Mouse (Mus musculus) CD4-positive helper T cell, adult 2 months (primary cell): ENCODE data around the gene Atg4c.
A peak's percentile ranks its signal among the peaks of the same experiment; 100 is the strongest.

Experiments used
- DNase-seq: peaks from one replicate; pipeline ENCODE4 v3.0.0-alpha.2; 2012; ENCODE audit warnings: low read depth, missing footprints, low spot score

The Atg4c gene

DNA sequence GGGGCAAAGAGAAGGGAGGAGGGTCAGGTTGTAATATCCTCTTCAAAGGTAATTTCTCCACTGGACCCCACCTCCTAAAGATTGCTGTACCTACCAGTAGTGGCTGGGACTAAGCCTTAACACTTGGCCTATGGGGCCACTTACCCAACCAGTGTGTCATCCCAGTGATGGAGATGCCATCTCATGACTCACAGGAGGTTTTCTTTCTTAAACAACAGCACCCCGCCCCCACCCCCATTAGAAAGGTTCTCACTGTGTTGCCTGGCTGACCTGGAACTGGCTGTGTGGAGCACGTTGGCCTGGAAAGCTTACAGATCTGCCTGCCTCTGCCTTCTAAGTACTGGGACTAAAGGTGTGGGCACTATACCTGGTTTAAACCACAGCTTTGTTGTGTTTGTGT is 69.5 kb downstream of the Atg4c start:
- DNase-seq, result no peak

DNA sequence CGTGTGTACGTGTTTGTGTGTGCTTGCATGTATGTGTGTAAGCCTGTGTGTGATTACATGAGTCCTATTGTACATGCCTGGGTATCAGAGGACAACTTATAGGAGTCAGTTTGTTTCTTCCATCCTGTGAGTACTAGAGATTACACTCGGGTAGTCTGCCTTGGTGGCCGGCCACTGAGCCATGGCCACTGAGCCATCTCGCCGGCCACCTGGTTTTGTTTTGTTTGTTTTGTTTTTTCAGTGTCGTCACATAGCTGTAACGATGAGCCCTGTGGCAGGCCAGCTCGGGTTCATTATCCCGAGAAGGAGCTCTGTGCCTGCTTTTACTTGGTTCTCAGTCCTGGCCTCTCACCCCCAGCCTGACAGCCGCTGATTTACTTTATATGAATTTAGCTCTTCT is 69.9 kb downstream of the Atg4c start:
- DNase-seq, result no peak

DNA sequence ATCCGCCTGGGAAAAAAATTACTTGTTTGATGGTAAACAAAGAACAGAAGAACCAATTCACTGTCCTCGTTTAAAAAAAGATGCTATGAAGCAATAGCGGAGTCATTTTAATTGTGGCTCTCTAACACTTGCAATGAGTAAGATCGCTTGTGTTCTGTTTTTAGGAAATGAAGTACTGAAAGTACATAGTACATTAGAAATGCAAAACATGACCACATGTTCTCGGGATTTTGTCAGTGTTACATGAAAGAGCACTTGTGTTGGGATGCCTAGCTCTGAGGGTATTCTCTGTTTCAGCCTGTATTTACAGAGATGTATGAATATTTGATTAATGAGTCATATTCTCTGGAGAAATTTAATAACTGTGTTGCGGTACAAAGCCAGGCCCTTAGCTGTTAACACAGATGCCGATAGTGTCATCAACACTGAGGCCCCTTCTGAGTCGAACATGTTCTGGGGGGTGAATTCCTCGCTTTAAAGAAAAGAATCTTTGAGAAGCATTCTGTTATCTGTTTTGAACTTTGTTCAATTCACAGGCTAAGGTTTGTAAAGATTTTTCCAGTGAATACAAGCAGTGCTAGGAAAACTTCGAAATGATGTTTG is 73.2 kb downstream of the Atg4c start:
- DNase-seq, result no peak

DNA sequence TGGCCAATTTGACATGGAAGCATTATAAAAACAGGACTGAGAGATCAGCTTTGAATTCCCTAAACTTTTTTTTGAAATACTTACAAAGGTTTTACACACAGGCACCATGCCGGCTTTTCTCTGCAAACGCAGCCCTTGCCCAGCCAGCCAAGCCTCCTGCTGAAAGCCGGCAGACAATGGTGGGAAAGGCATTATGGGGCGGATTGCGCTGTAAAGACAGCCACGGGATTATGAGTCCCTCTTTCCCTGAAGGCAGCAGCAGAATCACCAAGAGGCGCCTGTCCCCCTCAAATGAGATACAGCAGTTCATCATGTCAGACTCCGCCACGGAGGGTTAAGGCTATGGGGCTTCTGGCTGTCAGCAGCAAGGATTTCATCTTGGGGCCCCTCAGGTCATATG is 79.1 kb downstream of the Atg4c start:
- DNase-seq, result no peak

DNA sequence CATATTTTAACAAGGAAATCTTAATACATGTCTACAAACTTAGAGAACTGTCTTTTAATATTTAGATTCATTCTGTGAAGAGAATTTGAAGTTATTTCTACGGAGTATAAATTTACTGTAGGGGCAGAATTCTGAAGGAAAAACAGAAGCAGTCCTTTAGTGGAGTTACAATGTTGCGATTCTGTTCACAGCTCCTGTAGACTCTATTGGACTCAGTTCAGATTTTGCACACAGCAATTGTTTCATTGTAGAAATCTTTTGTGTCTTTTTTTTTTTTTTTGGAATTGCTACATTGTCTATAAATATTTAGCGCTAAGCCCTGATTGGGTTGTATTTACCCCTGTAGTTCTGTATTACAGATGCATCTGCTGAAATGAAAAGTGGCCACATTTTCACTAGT is 79.7 kb downstream of the Atg4c start:
- no peak for DNase-seq

DNA sequence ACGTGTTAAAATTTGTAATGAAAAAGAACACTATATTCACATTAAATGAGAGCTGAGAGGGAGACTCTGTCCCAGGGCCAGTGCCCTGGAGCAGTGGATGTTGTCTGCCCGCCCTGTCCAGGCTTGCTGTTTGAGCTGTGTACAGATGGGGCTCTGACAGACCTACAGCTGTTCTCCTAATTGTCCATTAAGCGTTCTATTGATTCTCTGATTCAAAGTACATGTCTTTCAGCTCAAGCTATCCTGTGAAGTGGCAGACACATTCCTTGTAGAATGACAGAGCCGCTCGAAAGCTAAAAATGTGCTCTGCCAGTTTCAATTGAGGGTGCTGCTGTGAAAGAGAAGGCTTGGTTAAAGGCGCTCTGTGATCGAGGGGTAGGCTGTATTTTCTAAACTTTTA is 80.2 kb downstream of the Atg4c start:
- DNase-seq, result no peak

DNA sequence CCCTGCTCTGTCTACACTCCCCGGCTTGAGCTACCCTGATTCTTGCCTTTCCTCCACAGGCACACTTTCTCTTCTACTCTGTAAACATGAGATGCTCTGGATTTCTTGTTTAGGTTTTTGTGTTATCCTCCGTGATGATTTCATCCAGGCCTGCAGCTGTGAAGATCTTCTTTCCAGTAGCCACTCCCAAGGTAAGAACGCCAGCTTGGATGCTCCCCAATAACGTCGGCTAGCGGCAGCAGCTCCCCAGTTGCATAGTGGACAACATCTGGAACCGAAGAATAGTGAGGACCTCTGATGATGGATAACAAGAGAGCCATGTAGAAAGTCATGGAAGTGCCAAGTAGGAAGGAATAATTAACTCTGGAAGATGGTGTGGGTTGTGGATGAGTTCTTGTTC is 85.1 kb downstream of the Atg4c start:
- no peak for DNase-seq

DNA sequence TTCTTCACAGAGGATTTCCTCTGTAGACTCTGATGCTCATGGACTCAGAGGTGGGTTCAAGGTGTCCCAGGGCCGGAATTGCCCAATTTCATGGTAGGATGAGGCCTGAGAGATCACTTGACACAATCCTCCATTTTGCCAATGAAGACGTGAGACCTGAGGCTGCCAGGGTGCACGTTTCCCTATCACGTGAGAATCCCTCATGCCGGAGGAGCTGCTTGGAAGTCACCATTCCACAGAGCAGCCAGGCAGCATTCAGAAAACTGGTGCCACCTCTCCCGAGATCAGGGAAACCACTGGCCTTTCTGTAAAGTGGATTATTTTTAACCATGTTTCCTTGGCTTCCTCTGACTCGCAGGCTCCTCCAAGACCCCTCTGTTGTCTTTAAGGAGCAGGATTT is 88.0 kb downstream of the Atg4c start:
- DNase-seq, result no peak

DNA sequence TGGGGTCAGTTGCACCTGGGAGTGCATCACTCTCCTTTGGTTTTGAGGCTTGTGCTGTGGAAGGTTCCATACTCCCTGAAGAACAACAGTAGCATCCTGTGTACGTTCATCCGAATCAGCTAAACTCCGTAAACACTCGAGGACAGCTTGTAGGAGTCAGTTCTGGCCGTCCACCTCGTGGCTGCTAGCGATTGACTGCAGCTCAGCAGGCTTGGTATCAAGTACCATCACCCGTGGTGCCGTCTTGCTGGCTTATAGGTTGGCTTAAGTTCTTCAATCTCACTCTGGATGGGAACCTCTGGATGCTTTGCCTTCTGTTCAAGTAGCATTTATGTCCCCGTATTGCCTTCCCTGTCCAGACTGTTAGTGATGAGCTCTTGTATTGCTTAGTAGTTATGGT is 95.6 kb downstream of the Atg4c start:
- no peak for DNase-seq

DNA sequence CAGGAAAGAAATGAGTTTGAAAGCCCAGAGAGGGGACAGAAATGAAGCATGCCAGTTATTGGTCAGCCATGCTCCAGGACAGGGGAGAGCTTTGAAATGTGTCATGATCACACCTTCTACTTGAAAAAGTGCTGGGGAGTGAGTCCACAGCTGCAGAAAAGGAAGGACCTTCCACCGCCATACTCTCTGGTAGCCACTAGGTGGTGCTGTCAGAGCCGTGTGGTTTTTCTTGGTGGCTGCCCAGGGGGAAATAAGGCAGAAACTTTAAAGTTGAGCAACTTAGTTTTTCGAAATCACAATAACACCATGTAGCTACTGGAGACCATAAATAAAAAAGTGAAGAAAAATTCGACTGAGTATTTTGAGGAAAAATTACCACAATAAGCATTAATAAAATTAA is 104.9 kb downstream of the Atg4c start:
- peak; percentile 8 for DNase-seq

DNA sequence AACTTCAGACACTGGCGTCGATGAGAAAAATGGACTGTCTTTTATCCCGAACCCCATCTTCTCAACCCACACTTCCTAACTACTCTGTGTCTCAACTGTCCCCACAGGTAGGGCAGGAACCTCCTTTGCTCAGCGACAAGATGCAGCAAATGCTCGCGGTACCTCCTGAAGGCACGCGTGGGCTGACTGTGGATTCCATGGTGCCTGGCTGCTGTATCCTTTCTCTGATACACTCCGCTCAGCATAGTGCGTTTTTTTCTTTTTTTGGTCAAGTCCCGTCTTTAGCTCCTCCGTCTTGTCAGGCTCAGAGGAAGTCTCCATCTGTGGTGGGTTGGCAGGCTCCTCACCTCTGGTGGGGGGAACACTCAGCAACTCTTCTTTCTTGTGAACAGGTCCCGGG is 111.1 kb downstream of the Atg4c start:
- no peak for DNase-seq
